Mouse (Mus musculus): ENCODE measurements around the gene Hook2. TPM values are rescaled to one million over a fixed set of nuclear protein-coding genes. Genes with fewer than 3 reads are reported as not detected.

Hook2 gene
- total and polyA plus RNA-seq, 2 experiments from 2014 or later = 21.4 to 40.1 TPM

GRCm38 (mm10) chr8:84978248-84978940 is 12.0 kb upstream of the Hook2 start, which contains the start of gene Junb:
TSS of gene Junb (minus strand) at chr8:84978718.
- Histone ChIP-seq H3K9me3 (ENCODE audit: low read length) (no peaks in the 10 kb centered on the region), H3K27me3 (ENCODE audit: insufficient read depth, low read length) (no peaks in the 10 kb centered on the region), H3K4me2 (ENCODE audit: low read depth, low read length, poor library complexity, severe bottlenecking) (peak within 1 kb of the TSS; percentile 100), H3K9ac (replicated peaks; ENCODE audit: low read length, poor library complexity, severe bottlenecking) (peak within 1 kb of the TSS; percentile 66), H3K4me3 (ENCODE audit: low read depth, low read length) (peak within 1 kb of the TSS; percentile 56), H3K27ac (ENCODE audit: low read depth, low read length) (peak within 1 kb of the TSS; percentile 55), H3K4me1 (ENCODE audit: insufficient read depth, low read length) (peaks cover 25% of the 10 kb centered on the region), H3K36me3 (ENCODE audit: insufficient read depth, low read length) (peaks cover 1% of the 10 kb centered on the region; the same call in 1 of the 2 replicates)
- ATAC-seq (ENCODE audit: low FRiP score) (peak; percentile 65), DNase-seq (ENCODE audit: low spot score) (peak; percentile 92)
- under 1% methylated on average over 62 of the region's 63 CpGs for WGBS
- no peak for TF ChIP-seq CTCF (IDR thresholded peaks at IDR 0.05)

- DNase-seq (ENCODE audit: low spot score) (peak; percentile 93), ATAC-seq (ENCODE audit: low FRiP score) (peak; percentile 34)
- H3K36me3 ChIP-seq (ENCODE audit: insufficient read depth, low read length) = no peaks in the 10 kb centered on the region
- H3K4me3 ChIP-seq (ENCODE audit: low read depth, low read length) = peak overlapping the region; percentile 35
- 2% methylated on average over 36 of the region's 42 CpGs for WGBS
- H3K27ac ChIP-seq (ENCODE audit: low read depth, low read length) = peak overlapping the region; percentile 51; the same call in 1 of the 2 replicates
- peaks cover 28% of the 10 kb centered on the region for H3K4me1 ChIP-seq (ENCODE audit: insufficient read depth, low read length)
- H3K9ac ChIP-seq (replicated peaks; ENCODE audit: low read length, poor library complexity, severe bottlenecking) = peak overlapping the region; percentile 51
- no peaks in the 10 kb centered on the region for H3K9me3 ChIP-seq (ENCODE audit: low read length)
- peak overlapping the region; percentile 100 for H3K4me2 ChIP-seq (ENCODE audit: low read depth, low read length, poor library complexity, severe bottlenecking)
- no peaks in the 10 kb centered on the region for H3K27me3 ChIP-seq (ENCODE audit: insufficient read depth, low read length)
- no peak for TF ChIP-seq CTCF (IDR thresholded peaks at IDR 0.05)
Measured at GRCm38 (mm10) chr8:84979599-84980421, 10.6 kb upstream of the Hook2 start.

- H3K27ac ChIP-seq (ENCODE audit: low read depth, low read length) = 0 out of 2 replicates have a peak overlapping the region, but pooled peaks have one; percentile 18
Measured at GRCm38 (mm10) chr8:84980622-84981358, 9.6 kb upstream of the Hook2 start.

DNA sequence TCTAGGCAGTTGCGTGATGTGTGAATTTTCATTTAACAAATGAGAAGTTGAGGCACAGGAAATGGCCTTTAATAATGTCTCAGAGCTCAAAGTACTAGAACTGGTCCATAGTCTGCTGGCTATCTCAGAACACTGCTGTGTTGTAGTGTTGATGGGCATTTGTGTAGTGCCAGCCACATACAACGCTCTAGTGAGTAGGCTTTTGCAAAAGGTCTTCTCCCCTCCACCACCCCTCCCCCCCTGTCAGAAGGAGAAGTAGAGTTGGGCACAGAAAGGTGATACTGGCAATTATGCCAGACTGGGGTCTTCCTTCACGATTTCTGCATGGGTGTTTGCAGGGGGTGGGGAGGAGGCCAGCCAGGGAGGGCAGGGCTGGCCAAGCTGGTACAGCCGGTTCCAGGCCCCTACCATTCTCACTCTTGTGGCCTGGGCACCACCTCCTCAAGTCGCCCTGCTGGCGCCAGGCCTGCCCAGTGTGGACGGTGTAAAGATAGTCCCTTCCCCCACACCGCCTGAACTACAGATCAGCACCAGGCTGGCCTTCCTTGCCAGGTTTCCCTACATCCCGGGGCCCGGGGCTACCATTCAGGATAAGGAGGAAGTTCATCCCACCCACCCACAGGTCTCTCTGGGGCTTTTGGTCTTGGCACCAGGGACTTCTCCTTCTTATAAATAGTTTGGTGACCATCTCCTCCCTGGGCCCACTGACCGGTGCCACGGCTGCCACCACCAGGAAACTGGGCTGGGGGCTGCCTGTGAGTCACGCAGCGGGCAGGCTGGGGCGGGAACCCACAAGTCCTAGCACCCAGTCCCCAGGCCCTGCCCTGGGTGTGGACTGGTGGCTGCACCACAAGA is 8.5 kb upstream of the Hook2 start:
- Histone ChIP-seq H3K36me3 (ENCODE audit: insufficient read depth, low read length) (no peaks in the 10 kb centered on the region), H3K9ac (replicated peaks; ENCODE audit: low read length, poor library complexity, severe bottlenecking) (no peak overlapping the region), H3K4me2 (ENCODE audit: low read depth, low read length, poor library complexity, severe bottlenecking) (no peak overlapping the region), H3K27ac (ENCODE audit: low read depth, low read length) (no peak overlapping the region), H3K9me3 (ENCODE audit: low read length) (no peaks in the 10 kb centered on the region), H3K27me3 (ENCODE audit: insufficient read depth, low read length) (no peaks in the 10 kb centered on the region), H3K4me3 (ENCODE audit: low read depth, low read length) (no peak overlapping the region), H3K4me1 (ENCODE audit: insufficient read depth, low read length) (peaks cover 24% of the 10 kb centered on the region)
- ATAC-seq (ENCODE audit: low FRiP score) (no peak), DNase-seq (ENCODE audit: low spot score) (no peak)
- TF ChIP-seq CTCF (IDR thresholded peaks at IDR 0.05) = no peak
- WGBS = 85% methylated on average over 15 of the region's 15 CpGs

More at GRCm38 (mm10) chr8:84980622-84981358, 9.6 kb upstream of the Hook2 start:
- WGBS = 29% methylated on average over 11 of the region's 11 CpGs
- peak overlapping the region; percentile 100; the same call in 1 of the 2 replicates for H3K4me2 ChIP-seq (ENCODE audit: low read depth, low read length, poor library complexity, severe bottlenecking)
- H3K27me3 ChIP-seq (ENCODE audit: insufficient read depth, low read length) = no peaks in the 10 kb centered on the region
- DNase-seq (ENCODE audit: low spot score) = peak; percentile 67
- no peak for ATAC-seq (ENCODE audit: low FRiP score)
- H3K4me3 ChIP-seq (ENCODE audit: low read depth, low read length) = no peak overlapping the region
- no peak for TF ChIP-seq CTCF (IDR thresholded peaks at IDR 0.05)
- no peaks in the 10 kb centered on the region for H3K9me3 ChIP-seq (ENCODE audit: low read length)
- no peak overlapping the region for H3K9ac ChIP-seq (replicated peaks; ENCODE audit: low read length, poor library complexity, severe bottlenecking)
- peaks cover 30% of the 10 kb centered on the region for H3K4me1 ChIP-seq (ENCODE audit: insufficient read depth, low read length)
- no peaks in the 10 kb centered on the region for H3K36me3 ChIP-seq (ENCODE audit: insufficient read depth, low read length)

- peaks cover 21% of the 10 kb centered on the region for H3K4me1 ChIP-seq (ENCODE audit: insufficient read depth, low read length)
- 80% methylated on average over 3 of the region's 3 CpGs for WGBS
- no peak overlapping the region for H3K4me3 ChIP-seq (ENCODE audit: low read depth, low read length)
- H3K9ac ChIP-seq (replicated peaks; ENCODE audit: low read length, poor library complexity, severe bottlenecking) = no peak overlapping the region
- ATAC-seq (ENCODE audit: low FRiP score) (no peak), DNase-seq (ENCODE audit: low spot score) (no peak)
- H3K4me2 ChIP-seq (ENCODE audit: low read depth, low read length, poor library complexity, severe bottlenecking) = no peak overlapping the region
- H3K27me3 ChIP-seq (ENCODE audit: insufficient read depth, low read length) = no peaks in the 10 kb centered on the region
- no peak overlapping the region for H3K27ac ChIP-seq (ENCODE audit: low read depth, low read length)
- no peaks in the 10 kb centered on the region for H3K36me3 ChIP-seq (ENCODE audit: insufficient read depth, low read length)
- TF ChIP-seq CTCF (IDR thresholded peaks at IDR 0.05) = no peak
- no peaks in the 10 kb centered on the region for H3K9me3 ChIP-seq (ENCODE audit: low read length)
Measured at GRCm38 (mm10) chr8:84982499-84983011, 7.8 kb upstream of the Hook2 start.

All from midbrain, postnatal 0 days (tissue).